Mouse (Mus musculus): Measurements from ENCODE around the gene Med10. TPM values are rescaled to one million over a fixed set of nuclear protein-coding genes. Genes with fewer than 3 reads are reported as not detected.

Med10 gene
- polyA plus RNA-seq, 1 experiment from 2014 or later = 149 TPM

DNA sequence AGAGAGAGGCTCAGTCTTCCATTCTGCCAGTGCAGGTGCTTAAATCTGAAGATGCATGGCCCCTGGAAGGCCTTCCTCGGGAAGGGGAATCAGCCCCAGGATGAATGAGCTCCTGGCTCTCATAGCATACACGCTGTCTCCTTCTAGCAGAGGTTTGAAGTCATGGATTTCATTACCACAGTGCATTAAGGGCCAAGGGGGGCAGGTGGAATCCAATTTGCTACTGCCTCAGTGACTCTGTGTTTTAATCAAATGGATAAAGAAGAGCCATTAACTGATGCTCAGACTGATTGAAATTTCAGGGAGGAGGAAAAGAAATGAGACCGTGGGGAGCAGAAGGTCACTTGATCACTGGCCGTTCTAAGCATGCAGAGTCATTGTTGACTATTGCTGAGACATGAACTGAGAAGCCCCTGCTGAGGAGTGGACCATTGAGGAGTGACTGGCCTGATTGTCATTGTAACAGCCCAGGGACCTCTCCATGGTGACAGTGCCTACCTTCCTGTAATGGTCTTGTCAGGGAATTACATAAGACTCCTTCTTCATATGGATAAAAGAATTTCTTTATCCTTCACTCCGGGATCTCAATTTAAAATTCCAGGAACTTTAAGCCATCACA is 51.3 kb downstream of the Med10 start:
- Histone ChIP-seq H3K4me2 (ENCODE audit: low read depth, low read length) (no peak overlapping the region), H3K9ac (replicated peaks; ENCODE audit: low read depth, low read length) (no peak overlapping the region), H3K36me3 (ENCODE audit: control insufficient read depth, insufficient read depth, low read length) (no peaks in the 10 kb centered on the region), H3K4me3 (ENCODE audit: low read depth, low read length) (no peak overlapping the region), H3K27ac (ENCODE audit: low read depth, low read length) (no peak overlapping the region), H3K9me3 (ENCODE audit: control insufficient read depth, low read length) (no peaks in the 10 kb centered on the region), H3K27me3 (ENCODE audit: control insufficient read depth, insufficient read depth, low read length) (no peaks in the 10 kb centered on the region), H3K4me1 (ENCODE audit: control insufficient read depth, insufficient read depth, low read length) (no peaks in the 10 kb centered on the region)
- ATAC-seq (ENCODE audit: low read depth) = peak; percentile 31; the same call in 1 of the 2 replicates
- 50% methylated on average over 5 of the region's 5 CpGs for WGBS

DNA sequence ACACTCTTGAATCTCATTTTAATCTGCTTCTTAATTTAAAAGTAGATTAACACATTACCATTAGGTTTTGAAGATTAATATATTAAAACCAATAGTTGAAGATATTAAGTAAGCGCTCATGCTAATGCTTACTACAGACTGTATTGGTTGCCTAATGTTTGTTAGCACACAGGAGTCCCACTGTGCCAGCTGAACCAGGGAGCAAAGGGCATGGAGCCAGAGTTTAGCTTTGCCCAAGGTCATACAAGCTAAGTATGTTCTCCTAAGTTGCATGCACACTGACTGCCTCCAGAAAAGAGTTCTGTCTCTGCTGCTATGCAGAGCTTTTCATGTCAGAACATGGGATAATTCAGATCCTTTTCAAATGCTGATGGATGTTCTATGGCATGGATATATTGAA is 53.7 kb downstream of the Med10 start:
- Histone ChIP-seq H3K36me3 (ENCODE audit: control insufficient read depth, insufficient read depth, low read length) (no peaks in the 10 kb centered on the region), H3K9me3 (ENCODE audit: control insufficient read depth, low read length) (no peaks in the 10 kb centered on the region), H3K9ac (replicated peaks; ENCODE audit: low read depth, low read length) (no peak overlapping the region), H3K27ac (ENCODE audit: low read depth, low read length) (no peak overlapping the region), H3K27me3 (ENCODE audit: control insufficient read depth, insufficient read depth, low read length) (no peaks in the 10 kb centered on the region), H3K4me2 (ENCODE audit: low read depth, low read length) (no peak overlapping the region), H3K4me3 (ENCODE audit: low read depth, low read length) (no peak overlapping the region), H3K4me1 (ENCODE audit: control insufficient read depth, insufficient read depth, low read length) (no peaks in the 10 kb centered on the region)
- no peak for ATAC-seq (ENCODE audit: low read depth)
- 98% methylated on average over 1 of the region's 1 CpGs for WGBS

DNA sequence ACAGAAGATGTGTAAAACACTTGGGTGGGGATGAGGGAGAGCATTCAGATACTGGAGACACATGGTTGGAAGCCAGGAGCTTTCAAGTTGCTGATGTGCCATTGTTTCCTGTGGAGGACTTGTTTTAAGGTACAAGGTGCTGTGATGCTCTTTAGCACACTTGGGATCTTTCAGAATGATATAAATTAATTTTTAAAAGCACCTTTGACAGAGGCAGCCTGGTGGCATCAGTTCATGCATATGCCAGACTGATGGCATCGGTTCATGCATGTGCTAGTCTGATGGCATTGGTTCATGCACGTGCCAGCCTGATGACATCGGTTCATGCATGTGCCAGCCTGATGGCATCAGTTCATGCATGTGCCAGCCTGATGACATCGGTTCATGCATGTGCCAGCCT is 60.1 kb downstream of the Med10 start:
- H3K27me3 ChIP-seq (ENCODE audit: control insufficient read depth, insufficient read depth, low read length) = no peaks in the 10 kb centered on the region
- no peak overlapping the region for H3K9ac ChIP-seq (replicated peaks; ENCODE audit: low read depth, low read length)
- H3K4me3 ChIP-seq (ENCODE audit: low read depth, low read length) = no peak overlapping the region
- no peak for ATAC-seq (ENCODE audit: low read depth)
- no peaks in the 10 kb centered on the region for H3K36me3 ChIP-seq (ENCODE audit: control insufficient read depth, insufficient read depth, low read length)
- H3K9me3 ChIP-seq (ENCODE audit: control insufficient read depth, low read length) = no peaks in the 10 kb centered on the region
- no peak overlapping the region for H3K4me2 ChIP-seq (ENCODE audit: low read depth, low read length)
- 97% methylated on average over 4 of the region's 4 CpGs for WGBS
- H3K4me1 ChIP-seq (ENCODE audit: control insufficient read depth, insufficient read depth, low read length) = no peaks in the 10 kb centered on the region
- no peak overlapping the region for H3K27ac ChIP-seq (ENCODE audit: low read depth, low read length)

DNA sequence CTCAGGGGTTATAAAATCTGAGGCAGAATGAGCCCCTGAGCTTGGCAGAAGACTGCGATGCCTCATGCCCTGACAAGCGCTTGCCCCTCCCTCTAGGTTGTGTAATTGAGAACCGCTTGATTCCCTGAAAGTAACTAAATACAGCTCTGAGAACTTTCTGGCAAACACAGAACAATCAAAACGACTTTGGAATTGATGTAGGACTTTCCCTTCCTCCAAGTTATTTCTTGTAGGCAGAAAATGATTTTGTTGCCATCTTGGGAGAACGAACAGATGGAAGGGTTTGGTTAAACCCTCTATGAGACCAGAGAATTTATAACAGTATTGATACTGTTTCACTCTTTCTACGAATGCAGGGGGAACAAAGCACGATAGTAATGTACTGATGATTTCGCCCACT is 62.7 kb downstream of the Med10 start:
- Histone ChIP-seq H3K4me3 (ENCODE audit: low read depth, low read length) (no peak overlapping the region), H3K4me1 (ENCODE audit: control insufficient read depth, insufficient read depth, low read length) (no peaks in the 10 kb centered on the region), H3K9me3 (ENCODE audit: control insufficient read depth, low read length) (no peaks in the 10 kb centered on the region), H3K27ac (ENCODE audit: low read depth, low read length) (no peak overlapping the region), H3K36me3 (ENCODE audit: control insufficient read depth, insufficient read depth, low read length) (no peaks in the 10 kb centered on the region), H3K9ac (replicated peaks; ENCODE audit: low read depth, low read length) (no peak overlapping the region), H3K27me3 (ENCODE audit: control insufficient read depth, insufficient read depth, low read length) (no peaks in the 10 kb centered on the region), H3K4me2 (ENCODE audit: low read depth, low read length) (no peak overlapping the region)
- ATAC-seq (ENCODE audit: low read depth) = no peak
- WGBS = 65% methylated on average over 8 of the region's 8 CpGs

Other genes with a start within 250 kb of the Med10 start
- gene Srd5a1, start 191.0 kb upstream of the Med10 start, polyA plus RNA-seq (2014; fragmentation: Nextera tagmentation; extraction: Ambion mirVana) = 29.4 and 34.9 TPM in 2 replicates
- 72.7 and 73.1 TPM in 2 replicates for gene Ube2ql1, start 62.5 kb upstream of the Med10 start, polyA plus RNA-seq (2014; fragmentation: Nextera tagmentation; extraction: Ambion mirVana)

Measured in neural tube, embryonic 14.5 days (tissue).